Mouse (Mus musculus) left cerebral cortex, postnatal 10 days (tissue): ENCODE data around the gene Ccdc122. TPM values are rescaled to one million over a fixed set of nuclear protein-coding genes. Genes with fewer than 3 reads are reported as not detected.
A peak's percentile ranks its signal among the peaks of the same experiment; 100 is the strongest.
"Not testable (repeated sequence)": the region's sequence is repeated elsewhere in the genome, so short reads cannot be mapped to it uniquely, and the experiment has no call there.

Experiments
- DNase-seq, 2 experiments: peaks; one replicate each; pipeline ENCODE4 v3.0.0; 2021 to 2022; ENCODE audit warnings: low spot score in 2 of 2, mixed read lengths in 1 of 2; ENCODE audit errors: extremely low spot score in 1 of 2
- intact Hi-C: fragments of 180-260 bp; cut with DNase I; formaldehyde crosslinking; loops from one replicate; pipeline ENCODE4 v1.15.1; 2025
- total RNA-seq, 2 experiments: library from RNA; stranded (reverse); gene quantifications; 2 replicates each; pipeline ENCODE4 v1.2.3; 2021

The Ccdc122 gene
- total RNA-seq, 2 experiments from 2014 or later = 0.69 to 0.93 TPM

DNA sequence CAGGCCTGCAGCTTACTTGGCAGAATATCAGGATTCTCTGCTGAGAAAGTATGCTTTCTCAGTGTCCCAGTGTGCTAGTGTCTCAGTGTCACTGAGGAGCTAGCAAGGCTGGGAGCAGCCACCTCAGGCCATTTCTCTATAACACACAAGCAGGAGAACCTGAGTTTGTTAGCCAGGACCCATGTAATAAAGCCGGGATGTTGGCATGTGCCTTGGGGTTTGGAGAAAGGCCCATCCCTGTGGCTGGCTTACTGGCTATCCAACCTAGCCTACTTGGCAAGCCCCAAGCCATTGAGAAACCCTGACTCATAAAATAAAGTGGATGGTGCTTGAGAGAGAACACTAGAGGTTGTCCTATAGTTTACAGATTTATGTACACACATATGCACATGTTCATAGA is 32.8 kb downstream of the Ccdc122 start:
- intact Hi-C loops = no loop called here
- DNase-seq = no peak

DNA sequence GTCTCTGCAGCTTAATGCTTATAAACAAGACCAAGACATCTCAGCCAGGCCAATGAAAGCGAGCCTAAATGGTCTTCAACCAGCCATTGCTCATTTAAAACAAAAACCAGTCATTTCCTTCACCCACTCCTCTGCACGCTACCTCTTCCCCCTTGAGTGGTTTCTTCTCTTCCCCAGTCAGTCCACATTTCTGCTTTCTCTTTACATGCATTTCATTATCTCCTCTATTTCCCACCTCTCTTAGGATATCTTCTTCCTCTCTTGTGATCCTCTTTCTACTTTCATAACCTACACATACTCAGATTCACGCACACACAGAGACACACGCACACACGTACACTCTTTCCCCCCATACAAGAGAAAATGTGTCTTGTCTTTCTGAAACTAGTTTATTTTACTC is 44.7 kb downstream of the Ccdc122 start:
- no peak for DNase-seq
- intact Hi-C loops = no loop called here

DNA sequence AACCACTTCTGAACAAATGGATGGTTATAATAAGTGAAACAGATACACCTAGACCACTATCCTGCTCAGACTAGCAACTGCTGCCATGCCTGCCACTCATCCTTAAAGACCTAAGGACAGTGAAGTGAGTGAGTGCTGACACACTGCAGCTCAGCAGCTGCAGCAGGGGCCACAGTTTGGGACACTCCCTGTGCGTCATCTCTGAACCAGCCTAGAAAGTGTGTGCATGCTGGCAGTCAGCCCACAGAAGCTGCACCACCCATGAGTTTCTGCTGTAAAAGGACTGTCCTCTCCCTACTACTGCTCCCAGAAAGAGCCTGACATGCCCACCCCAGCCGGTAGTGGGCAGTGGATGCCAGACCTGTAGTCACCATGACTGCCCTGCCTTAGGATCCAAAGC is 63.7 kb downstream of the Ccdc122 start:
- no peak for DNase-seq
- intact Hi-C loops = no loop called here

DNA sequence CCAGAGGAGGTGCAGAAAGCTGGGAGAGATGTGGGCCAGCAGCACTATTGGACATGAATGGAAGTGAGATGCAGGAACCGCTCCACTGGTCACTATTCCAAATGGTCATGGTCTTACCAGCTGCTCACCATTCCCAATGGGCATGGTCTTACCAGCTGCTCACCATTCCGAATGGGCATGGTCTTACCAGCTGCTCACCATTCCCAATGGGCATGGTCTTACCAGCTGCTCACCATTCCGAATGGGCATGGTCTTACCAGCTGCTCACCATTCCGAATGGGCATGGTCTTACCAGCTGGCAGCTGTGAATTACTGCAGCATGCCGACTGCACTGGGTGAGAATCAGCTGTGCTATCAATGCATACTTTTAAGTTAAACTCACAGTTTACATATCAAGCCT is 74.0 kb downstream of the Ccdc122 start:
- intact Hi-C loops, DNase-seq: not testable (repeated sequence)

DNA sequence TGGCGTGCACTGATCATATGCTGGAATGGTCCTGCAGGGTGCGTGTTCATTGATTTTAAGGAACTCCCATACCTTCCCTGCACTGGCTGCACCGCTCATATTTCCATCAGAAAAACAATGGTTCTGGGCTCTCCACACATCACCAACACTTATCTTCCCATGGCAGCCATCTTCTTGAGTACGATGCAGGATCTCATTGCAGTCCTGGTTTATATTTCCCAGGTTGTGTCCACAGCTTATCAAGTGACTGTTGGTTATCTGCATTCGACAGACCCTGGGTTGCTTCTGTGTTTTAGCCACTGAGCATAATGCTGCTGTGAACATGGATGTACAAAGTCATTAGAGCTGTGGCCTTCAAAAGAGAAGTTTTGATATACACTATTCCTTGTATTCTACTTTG is 94.0 kb downstream of the Ccdc122 start:
- DNase-seq = no peak
- intact Hi-C loops = no loop called here

DNA sequence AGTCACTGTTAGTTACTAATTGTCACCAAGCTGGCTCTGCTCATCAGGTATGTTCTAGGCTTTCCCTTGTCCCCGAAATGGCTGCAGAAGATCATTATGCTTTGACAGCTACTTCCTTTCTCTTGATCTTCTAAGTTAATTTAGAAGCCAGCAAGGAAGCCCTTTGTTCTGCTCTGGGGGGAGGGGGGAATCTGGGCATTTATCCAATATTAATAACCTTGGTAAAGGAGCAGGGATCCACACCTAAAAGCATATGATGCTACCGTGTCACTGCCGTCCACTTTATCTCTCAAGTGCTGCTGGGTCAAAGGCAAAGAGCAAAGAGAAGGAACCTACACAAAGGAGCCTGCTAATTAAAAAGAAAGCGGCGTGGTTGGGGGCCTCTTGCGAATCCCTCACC is 100.4 kb downstream of the Ccdc122 start:
- DNase-seq = no peak
- intact Hi-C loops = no loop called here

DNA sequence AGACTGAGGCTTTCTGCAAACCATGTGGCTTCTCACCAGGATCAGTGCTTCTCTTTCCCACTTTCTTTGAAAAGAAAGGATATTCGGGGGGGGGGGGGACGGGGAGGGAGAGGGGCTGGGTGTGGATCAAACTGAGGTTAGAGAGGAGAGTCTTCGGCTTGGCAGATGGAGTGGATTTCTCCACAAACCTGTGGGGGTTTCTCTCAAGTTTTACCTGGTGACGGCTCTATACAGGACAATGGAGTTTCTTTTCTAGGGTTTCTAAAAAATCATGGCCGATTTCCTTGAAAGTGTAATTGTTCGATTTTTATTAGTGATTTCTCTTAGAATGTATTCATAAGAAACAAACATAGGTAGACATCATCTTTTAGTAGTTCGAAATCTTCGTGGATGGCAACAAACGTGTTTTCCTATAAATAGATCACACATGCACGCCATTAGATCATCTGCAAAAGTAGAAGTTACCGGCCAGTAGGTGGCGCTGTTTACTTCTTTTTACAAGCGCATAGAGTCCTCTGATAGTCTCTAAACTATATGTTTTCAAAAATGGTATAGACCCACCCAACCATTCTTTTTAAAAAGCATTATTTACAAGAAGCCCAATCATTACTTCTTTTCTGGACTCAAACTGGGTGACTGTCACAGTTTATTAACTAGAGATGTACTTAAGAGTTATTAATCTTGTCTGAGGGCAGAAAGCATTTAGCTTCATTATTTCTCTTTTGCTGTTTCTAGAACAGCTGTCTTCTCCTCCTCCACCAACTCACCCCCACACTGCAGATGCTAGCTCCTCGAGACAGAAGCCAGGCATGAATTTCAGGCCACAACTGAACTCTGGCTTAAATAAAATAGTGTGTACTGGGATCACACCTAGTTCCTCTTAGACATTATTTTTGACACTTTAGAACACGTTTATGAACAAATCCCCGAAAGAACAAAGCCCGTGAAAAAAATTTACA is 105.0 kb downstream of the Ccdc122 start:
- intact Hi-C loops = loop anchor here (5.0 to 10.0 kb wide), 4 partner anchors 701 to 1343 kb away; no protein-coding TSS in a partner anchor
- peak; percentile 82 to 84 for DNase-seq

DNA sequence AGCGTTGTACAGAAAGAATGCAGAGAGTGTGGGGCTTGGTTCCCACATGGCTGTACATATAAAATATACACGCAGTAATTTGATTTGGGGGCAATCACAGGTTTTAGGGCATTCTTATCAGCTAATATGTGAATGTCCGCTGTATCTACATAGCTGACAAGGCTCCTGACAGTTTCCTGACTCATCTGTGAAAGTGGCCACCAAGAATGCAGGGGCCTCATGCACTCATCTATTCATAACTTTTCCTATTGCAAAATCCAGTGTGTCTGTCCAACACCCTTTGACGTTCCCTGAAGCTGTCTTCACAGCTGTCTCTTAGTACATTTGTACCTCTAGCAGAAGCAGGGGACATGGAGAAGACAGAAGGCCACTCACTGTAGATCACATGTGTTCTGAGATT is 108.5 kb downstream of the Ccdc122 start:
- intact Hi-C loops = loop anchor here (10.0 kb wide), 3 partner anchors 790 to 1340 kb away; no protein-coding TSS in a partner anchor
- no peak for DNase-seq

DNA sequence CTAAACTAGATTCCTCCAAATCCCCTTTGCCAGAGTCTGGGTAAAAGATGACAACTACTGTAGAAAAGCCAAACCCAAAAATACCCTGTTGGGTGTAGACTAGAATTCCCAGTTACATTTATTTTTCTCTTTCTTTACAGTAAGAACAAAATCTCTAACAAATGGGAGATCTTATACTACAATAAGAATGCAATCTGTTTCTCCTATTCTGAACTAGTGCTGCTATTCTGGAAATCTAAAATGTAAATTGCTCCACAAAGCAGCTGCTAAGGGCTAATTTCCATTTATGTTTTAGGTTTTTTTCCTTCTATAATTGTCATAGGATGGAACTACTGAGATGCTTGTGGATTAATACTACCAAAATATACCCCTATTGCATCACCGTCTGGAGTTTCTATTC is 111.1 kb downstream of the Ccdc122 start:
- intact Hi-C loops = loop anchor here (10.0 kb wide), 3 partner anchors 787 to 1337 kb away; no protein-coding TSS in a partner anchor
- DNase-seq = no peak

DNA sequence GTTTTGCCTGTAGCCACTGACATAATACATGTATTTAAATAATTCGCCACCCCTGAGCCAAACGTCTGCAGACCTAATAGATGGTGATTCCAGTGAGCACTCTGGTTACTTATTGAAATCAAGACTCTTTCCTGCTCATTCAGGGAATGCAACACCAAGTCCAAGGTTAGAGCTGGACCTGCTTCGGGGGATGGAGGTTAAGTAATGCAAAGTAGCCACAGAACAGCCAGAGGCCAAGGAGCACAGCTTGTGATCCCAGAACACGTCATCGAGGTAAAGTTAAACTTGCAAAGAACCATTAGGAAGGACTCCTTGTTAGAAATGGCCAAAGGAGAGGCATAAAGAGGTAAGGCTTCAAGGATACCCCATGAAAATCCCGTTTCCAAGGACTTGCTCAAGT is 114.0 kb downstream of the Ccdc122 start:
- DNase-seq = no peak
- intact Hi-C loops = loop anchor here (10.0 kb wide), 4 partner anchors 224 to 494 kb away; no protein-coding TSS in a partner anchor

DNA sequence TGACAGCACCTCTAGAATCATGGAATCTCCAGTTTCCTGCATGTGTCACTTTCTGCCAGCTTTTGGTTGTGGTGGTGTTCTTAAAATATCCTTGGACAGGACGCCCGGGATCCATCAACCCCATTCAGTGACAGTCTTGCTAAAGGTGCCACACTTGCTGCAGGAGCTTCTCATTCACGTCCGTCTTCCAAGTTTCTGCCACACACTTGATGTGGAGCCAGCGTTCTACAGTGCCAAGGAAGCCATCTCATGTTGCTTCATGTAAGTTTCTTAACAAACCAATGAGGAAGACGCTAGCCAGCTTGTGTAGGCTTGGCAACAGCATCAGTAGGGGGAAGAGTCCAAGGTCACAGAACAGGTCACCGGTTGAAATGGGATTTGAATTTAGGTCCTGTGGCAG is 114.9 kb downstream of the Ccdc122 start:
- DNase-seq = no peak

DNA sequence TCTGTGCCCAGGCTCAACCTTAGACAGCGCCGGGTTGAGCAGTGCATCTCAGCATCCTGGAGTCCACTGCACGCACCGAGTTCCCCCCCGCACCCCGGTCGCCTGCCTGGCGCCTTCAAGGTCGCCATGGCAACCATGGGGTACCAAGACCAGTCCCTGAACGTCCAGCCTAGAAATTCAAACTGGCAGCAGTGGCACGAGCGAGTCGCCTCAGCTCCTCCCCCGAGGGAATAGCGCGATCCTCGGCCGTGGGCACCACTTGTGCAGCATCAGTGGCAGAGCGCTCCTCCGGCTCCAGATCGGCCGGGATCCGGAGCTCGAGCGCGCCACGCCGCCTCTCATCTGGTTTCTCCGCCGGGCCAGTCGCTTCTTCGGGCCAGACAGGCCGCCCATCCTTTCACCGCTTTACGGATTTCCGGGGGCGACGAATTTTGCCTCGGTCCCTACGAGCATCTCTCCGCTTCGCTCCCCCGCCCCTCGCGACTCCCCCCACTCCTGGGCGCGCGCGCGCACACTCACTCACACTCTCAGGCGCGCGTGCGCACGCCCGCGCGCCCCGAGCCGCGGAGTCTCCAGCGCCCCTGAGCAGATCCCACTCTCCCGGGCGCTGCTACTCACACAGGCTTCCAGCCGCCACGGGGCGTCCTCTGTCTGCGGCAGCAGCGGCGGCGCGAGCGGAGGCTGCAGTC is 119.8 kb downstream of the Ccdc122 start, which contains the start of gene Enox1:
Enox1 (plus strand) TSS at position 542 of the 689 bp plus-strand sequence.
- peak; percentile 78 to 91 for DNase-seq
- intact Hi-C loops = loop anchor here (5.0 to 10.0 kb wide), 5 partner anchors 218 to 686 kb away; no protein-coding TSS in a partner anchor

More for the DNA sequence above, 114.9 kb downstream of the Ccdc122 start:
- intact Hi-C loops = loop anchor here (10.0 kb wide), 4 partner anchors 223 to 493 kb away; no protein-coding TSS in a partner anchor

DNA sequence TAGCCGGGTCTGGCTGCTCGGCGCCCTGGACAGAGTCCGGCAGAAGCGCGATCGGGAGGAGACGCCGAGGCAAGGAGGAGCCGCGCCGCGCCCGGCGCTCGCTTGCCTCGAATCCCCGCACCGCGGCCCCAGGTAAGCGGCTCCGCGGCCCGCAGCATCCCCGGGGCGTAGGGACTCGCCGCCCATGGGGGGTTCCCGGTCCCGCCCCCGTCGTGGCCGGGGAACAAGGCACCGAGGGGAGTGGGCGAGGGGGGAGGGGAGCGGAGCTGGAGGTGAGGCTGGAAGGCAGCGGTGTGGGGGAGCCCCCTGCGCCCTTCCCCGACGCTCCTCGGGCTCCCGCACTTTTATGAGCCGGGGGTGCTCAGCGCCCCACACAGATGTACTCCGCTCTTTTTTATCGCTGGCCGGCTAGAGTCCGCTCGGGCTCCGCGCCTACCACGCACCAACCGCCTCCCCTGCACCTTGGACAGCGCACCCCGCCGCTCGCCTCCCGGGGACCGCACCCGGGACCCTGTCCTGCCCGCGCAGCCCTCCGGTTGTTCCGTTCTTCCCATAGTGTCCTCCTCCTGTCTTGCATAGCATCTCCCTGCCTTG is 120.4 kb downstream of the Ccdc122 start:
- peak in 1 of 2 experiments; percentile 67 for DNase-seq
- intact Hi-C loops = loop anchor here (5.0 to 10.0 kb wide), 5 partner anchors 218 to 685 kb away; no protein-coding TSS in a partner anchor

DNA sequence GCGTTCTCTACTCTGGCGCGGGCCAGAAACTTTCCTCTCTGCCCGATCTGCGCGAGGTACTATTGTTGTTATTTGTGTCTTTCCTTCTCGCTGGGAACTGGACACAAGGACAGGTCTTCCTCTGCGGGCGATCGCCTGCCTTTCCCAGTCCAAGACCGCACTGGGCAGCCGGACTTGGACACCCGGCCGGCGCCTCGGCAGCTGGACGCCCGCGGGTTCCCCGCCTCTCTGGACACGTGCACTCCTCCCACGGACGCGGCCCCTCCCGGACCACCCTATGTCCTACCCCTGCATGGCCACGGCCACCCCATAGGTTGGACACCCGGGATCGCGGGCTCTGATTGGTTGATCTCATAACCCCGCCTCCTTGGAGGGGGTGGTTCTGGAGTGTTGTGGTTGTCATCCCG is 120.9 kb downstream of the Ccdc122 start:
- DNase-seq = peak; percentile 84 to 90
- intact Hi-C loops = loop anchor here (5.0 to 10.0 kb wide), 5 partner anchors 217 to 685 kb away; no protein-coding TSS in a partner anchor

DNA sequence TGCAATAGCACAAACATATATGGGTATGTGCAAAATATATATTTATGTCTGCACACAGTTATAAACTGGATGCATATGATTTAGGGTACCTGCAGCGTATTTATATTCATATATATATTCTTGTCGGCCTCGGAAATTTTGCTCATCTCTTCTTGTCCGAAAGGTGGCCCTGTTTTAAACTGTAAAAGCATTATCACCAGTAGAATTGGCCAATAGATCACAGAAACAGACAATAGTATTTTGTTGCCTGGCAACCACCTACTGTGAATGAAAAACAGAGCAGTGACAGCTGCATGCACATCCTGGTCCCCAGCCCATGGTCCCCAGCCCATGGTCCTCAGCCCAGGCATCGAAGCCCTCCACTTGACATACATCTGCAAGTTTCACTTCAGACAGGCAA is 122.8 kb downstream of the Ccdc122 start:
- no peak for DNase-seq
- intact Hi-C loops = loop anchor here (5.0 to 10.0 kb wide), 5 partner anchors 215 to 683 kb away; no protein-coding TSS in a partner anchor
